Mouse (Mus musculus): ENCODE data around the gene Rnf222. TPM values are rescaled to one million over a fixed set of nuclear protein-coding genes. Genes with fewer than 3 reads are reported as not detected.

Rnf222 gene
- polyA plus RNA-seq (2012; rRNA removed), result 0.06 and 0.11 TPM in 2 replicates

GRCm38 (mm10) chr11:68888253-68888652 lies at the start of gene Rnf222:
TSS of gene Rnf222 (plus strand) at chr11:68888553.

GRCm38 (mm10) chr11:68871748-68872147 lies 16.6 kb upstream of the Rnf222 start, which contains the start of gene Ndel1:
TSS of gene Ndel1 (minus strand) at chr11:68871858.

DNA sequence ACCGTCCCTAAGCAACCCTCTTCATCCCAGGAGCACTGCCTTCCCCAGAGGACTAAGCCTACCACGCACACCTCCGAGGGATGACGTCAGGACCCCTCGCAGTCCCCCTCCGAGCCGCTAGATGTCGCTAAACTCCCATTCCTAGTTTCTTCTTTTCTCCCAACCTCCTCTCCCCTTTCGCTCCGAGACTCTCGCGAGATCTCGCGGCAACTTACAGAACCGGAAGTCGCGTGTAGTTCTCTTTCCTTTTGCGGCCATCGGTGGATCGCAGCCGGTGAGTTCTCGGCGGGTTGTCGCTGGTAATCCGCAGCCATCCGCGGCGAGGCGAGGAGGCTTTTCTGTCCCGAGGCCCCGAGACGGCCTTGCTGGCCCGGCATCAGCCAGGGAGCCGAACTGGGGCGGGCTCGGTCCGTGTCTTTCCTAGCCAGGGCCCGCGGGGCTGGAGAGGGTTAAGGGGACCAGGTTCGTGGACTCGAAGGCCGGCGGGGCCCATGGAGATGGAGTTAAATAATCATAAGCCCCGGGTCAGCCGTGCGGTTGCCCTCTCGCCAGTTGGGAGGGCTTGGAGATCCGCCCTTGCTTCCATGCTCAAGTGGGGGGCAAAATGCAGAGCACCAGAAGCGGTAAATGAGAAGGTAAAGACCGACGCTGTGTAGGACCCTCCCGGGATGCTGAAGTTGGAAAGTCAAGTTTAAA lies 13.1 kb downstream of the Rnf222 start, which contains the start of gene Rpl26:
Gene Rpl26, plus strand, starts transcription at position 233 of the 696 bp plus-strand sequence.

GRCm38 (mm10) chr11:68926981-68927380 lies 38.6 kb downstream of the Rnf222 start, which contains the start of gene Odf4:
TSS of gene Odf4 (minus strand) at chr11:68927081.

Other genes starting within 250 kb of the Rnf222 start
- gene Myh10, start 197.0 kb upstream of the Rnf222 start, polyA plus RNA-seq (2012; rRNA removed), result 26.7 and 28.7 TPM in 2 replicates
- gene Ndel1, start 16.7 kb upstream of the Rnf222 start, polyA plus RNA-seq (2012; rRNA removed), result 21.0 and 23.7 TPM in 2 replicates
- gene Rpl26, start 13.0 kb downstream of the Rnf222 start, polyA plus RNA-seq (2012; rRNA removed), result 1,921 and 1,984 TPM in 2 replicates
- not detected in 2 replicates for gene Odf4, start 38.5 kb downstream of the Rnf222 start, polyA plus RNA-seq (2012; rRNA removed)
- gene Arhgef15, start 68.9 kb downstream of the Rnf222 start, polyA plus RNA-seq (2012; rRNA removed), result 1.2 and 1.5 TPM in 2 replicates
- 0.42 and 0.44 TPM in 2 replicates for gene Slc25a35, start 79.6 kb downstream of the Rnf222 start, polyA plus RNA-seq (2012; rRNA removed)
- 21.1 and 24.1 TPM in 2 replicates for gene Rangrf, start 86.6 kb downstream of the Rnf222 start, polyA plus RNA-seq (2012; rRNA removed)
- gene Pfas, start 119.9 kb downstream of the Rnf222 start, polyA plus RNA-seq (2012; rRNA removed), result 10.1 and 13.1 TPM in 2 replicates
- gene Ctc1, start 127.4 kb downstream of the Rnf222 start, polyA plus RNA-seq (2012; rRNA removed), result 18.1 and 20.4 TPM in 2 replicates
- 73.3 and 80.7 TPM in 2 replicates for gene Aurkb, start 157.1 kb downstream of the Rnf222 start, polyA plus RNA-seq (2012; rRNA removed)
- 3.3 and 3.5 TPM in 2 replicates for gene Borcs6, start 171.2 kb downstream of the Rnf222 start, polyA plus RNA-seq (2012; rRNA removed)
- gene Tmem107, start 182.3 kb downstream of the Rnf222 start, polyA plus RNA-seq (2012; rRNA removed), result 11.6 and 12.9 TPM in 2 replicates
- gene Vamp2, start 199.9 kb downstream of the Rnf222 start, polyA plus RNA-seq (2012; rRNA removed), result 19.1 and 24.8 TPM in 2 replicates
- 1.5 and 1.9 TPM in 2 replicates for gene Per1, start 206.7 kb downstream of the Rnf222 start, polyA plus RNA-seq (2012; rRNA removed)
- gene Hes7, start 231.9 kb downstream of the Rnf222 start, polyA plus RNA-seq (2012; rRNA removed), result 0.09 and 0.10 TPM in 2 replicates
- gene 9130213A22Rik, start 234.0 kb downstream of the Rnf222 start, polyA plus RNA-seq (2012; rRNA removed), result 0.03 and 0.07 TPM in 2 replicates
- gene Aloxe3, start 237.3 kb downstream of the Rnf222 start, polyA plus RNA-seq (2012; rRNA removed), result 0.05 and 0.08 TPM in 2 replicates

Measured in liver, embryonic 14 days (tissue).